Comparison of ENCODE assay signal across 8 mouse cellular contexts in genomic region chr2:157914105-157914764, GRCm38 (mm10). TPM values are rescaled to one million over a fixed set of nuclear protein-coding genes. Genes with fewer than 3 reads are reported as not detected.
A peak's percentile ranks its signal among the peaks of the same experiment; 100 is the strongest.
DNase-seq lines count a peak whose midpoint lies in the region; ATAC-seq lines count a peak whose summit lies in the region.

Vstm2l (plus strand) TSS chr2:157914653.

- 3% methylated on average over 56 of the region's 62 CpGs for WGBS in embryonic facial prominence, embryonic 11.5 days
- WGBS in intestine, embryonic 14.5 days: 5% methylated on average over 42 of the region's 62 CpGs
- WGBS in stomach, embryonic 15.5 days: 5% methylated on average over 57 of the region's 62 CpGs

- peak within 1 kb of the TSS; percentile 57 for H3K4me2 ChIP-seq in embryonic facial prominence, embryonic 11.5 days (ENCODE audit: low read depth, low read length)
- peak within 1 kb of the TSS; percentile 51 for H3K4me2 ChIP-seq in intestine, embryonic 14.5 days (ENCODE audit: low read length)
- peak within 1 kb of the TSS; percentile 52 for H3K4me2 ChIP-seq in stomach, embryonic 15.5 days

- peak within 1 kb of the TSS; percentile 31 for H3K4me3 ChIP-seq in embryonic facial prominence, embryonic 11.5 days (ENCODE audit: low read depth, low read length)
- H3K4me3 ChIP-seq in intestine, embryonic 14.5 days (ENCODE audit: low read depth, low read length): peak within 1 kb of the TSS; percentile 33
- H3K4me3 ChIP-seq in stomach, embryonic 15.5 days (replicated peaks): peak within 1 kb of the TSS; percentile 28

- peak; percentile 53 for DNase-seq in adrenal gland, postnatal 14 days
- DNase-seq in adrenal gland, adult 18-20 months (ENCODE audit: low spot score in 2 of 2): no peak
- peak; percentile 58 for DNase-seq in ES-CJ7 (ENCODE audit: low read depth, low spot score)
- peak; percentile 58 for DNase-seq in embryonic facial prominence, embryonic 11.5 days (ENCODE audit: low spot score)
- no peak for DNase-seq in intestine, embryonic 14.5 days (ENCODE audit: low spot score)
- DNase-seq in mesoderm, embryonic 11.5 days (ENCODE audit: low read depth, low spot score): peak; percentile 68
- no peak for DNase-seq in spleen, postnatal 36 days (ENCODE audit: low spot score in 2 of 2)

- H3K36me3 ChIP-seq in embryonic facial prominence, embryonic 11.5 days (replicated peaks; ENCODE audit: control insufficient read depth, insufficient read depth, low read depth, low read length): no peaks in the 10 kb centered on the region
- H3K36me3 ChIP-seq in intestine, embryonic 14.5 days (ENCODE audit: control insufficient read depth, insufficient read depth, low read length): no peaks in the 10 kb centered on the region
- H3K36me3 ChIP-seq in stomach, embryonic 15.5 days: no peaks in the 10 kb centered on the region

- H3K27me3 ChIP-seq in embryonic facial prominence, embryonic 11.5 days (ENCODE audit: control insufficient read depth, insufficient read depth, low read length): peaks cover 31% of the 10 kb centered on the region
- peaks cover 46% of the 10 kb centered on the region for H3K27me3 ChIP-seq in intestine, embryonic 14.5 days (replicated peaks; ENCODE audit: control insufficient read depth, insufficient read depth, low read length)
- peaks cover 47% of the 10 kb centered on the region for H3K27me3 ChIP-seq in stomach, embryonic 15.5 days (replicated peaks)

- no peak for ATAC-seq in embryonic facial prominence, embryonic 11.5 days (replicated peaks; ENCODE audit: insufficient number of reproducible peaks, low FRiP score, low TSS enrichment, low read depth)
- ATAC-seq in intestine, embryonic 14.5 days (replicated peaks; ENCODE audit: low FRiP score, low TSS enrichment, low read depth): no peak
- ATAC-seq in stomach, embryonic 15.5 days (ENCODE audit: insufficient read depth, low FRiP score, low read depth): no peak

- peaks cover 4% of the 10 kb centered on the region for H3K4me1 ChIP-seq in embryonic facial prominence, embryonic 11.5 days (ENCODE audit: control insufficient read depth, insufficient read depth, low read length)
- H3K4me1 ChIP-seq in intestine, embryonic 14.5 days (replicated peaks; ENCODE audit: control insufficient read depth, insufficient read depth, low read length): 0 out of 2 replicates have a peak, but pooled peaks cover 3% of the 10 kb centered on the region
- peaks cover 9% of the 10 kb centered on the region for H3K4me1 ChIP-seq in stomach, embryonic 15.5 days

- no peaks in the 10 kb centered on the region for H3K9me3 ChIP-seq in embryonic facial prominence, embryonic 11.5 days (replicated peaks; ENCODE audit: control insufficient read depth, low read length)
- no peaks in the 10 kb centered on the region for H3K9me3 ChIP-seq in intestine, embryonic 14.5 days (ENCODE audit: control insufficient read depth, low read length)
- no peaks in the 10 kb centered on the region for H3K9me3 ChIP-seq in stomach, embryonic 15.5 days

- no peak within 1 kb of the TSS for H3K27ac ChIP-seq in embryonic facial prominence, embryonic 11.5 days (replicated peaks; ENCODE audit: low read depth, low read length)
- H3K27ac ChIP-seq in intestine, embryonic 14.5 days (ENCODE audit: low read depth): no peak within 1 kb of the TSS
- no peak within 1 kb of the TSS for H3K27ac ChIP-seq in stomach, embryonic 15.5 days

- 0 out of 2 replicates have a peak within 1 kb of the TSS, but pooled peaks have one; percentile 13 for H3K9ac ChIP-seq in embryonic facial prominence, embryonic 11.5 days (replicated peaks; ENCODE audit: low read length)
- H3K9ac ChIP-seq in intestine, embryonic 14.5 days (ENCODE audit: low read length): no peak within 1 kb of the TSS
- H3K9ac ChIP-seq in stomach, embryonic 15.5 days: no peak within 1 kb of the TSS

RNA-seq across cellular contexts. Expression of gene Vstm2l, which starts in this region (rescaled TPM):
- 1.7 and 7.7 TPM in 2 replicates for total RNA-seq in adrenal gland, postnatal 14 days (2021)
- total RNA-seq in adrenal gland, adult 18-20 months (2021): 1 to 10 TPM; 1.6 to 3.3 TPM
- 1.4 and 1.5 TPM in 2 replicates for polyA plus RNA-seq in embryonic facial prominence, embryonic 11.5 days (2014; fragmentation: Nextera tagmentation; extraction: Ambion mirVana)
- 0.47 and 0.73 TPM in 2 replicates for polyA plus RNA-seq in intestine, embryonic 14.5 days (2014; fragmentation: Nextera tagmentation; extraction: Ambion mirVana)
- polyA plus RNA-seq in stomach, embryonic 15.5 days (2015; fragmentation: Nextera tagmentation; extraction: Ambion mirVana): 0.28 and 0.53 TPM in 2 replicates

Comparison
In these comparisons a context has a peak if more than half of its experiments do, and no peak if none do; other contexts are left out.
1. DNase-seq: peak in adrenal gland, postnatal 14 days (single experiment), ES-CJ7 (single experiment), embryonic facial prominence, embryonic 11.5 days (single experiment) and mesoderm, embryonic 11.5 days (single experiment); none in adrenal gland, adult 18-20 months (0 of 2), intestine, embryonic 14.5 days (single experiment) and spleen, postnatal 36 days (0 of 2).
2. Peak in every context shown above with its lines, with median percentiles within 50 percentile points of each other: H3K4me2 ChIP-seq and H3K4me3 ChIP-seq.